Mouse (Mus musculus): ENCODE measurements at regions not wholly inside any gene's neighbourhood (a gene's known extent, or its start where the extent isn't known, plus 50 kb on each side); places are given as distances from the start of the nearest gene placed in this dataset.

DNA sequence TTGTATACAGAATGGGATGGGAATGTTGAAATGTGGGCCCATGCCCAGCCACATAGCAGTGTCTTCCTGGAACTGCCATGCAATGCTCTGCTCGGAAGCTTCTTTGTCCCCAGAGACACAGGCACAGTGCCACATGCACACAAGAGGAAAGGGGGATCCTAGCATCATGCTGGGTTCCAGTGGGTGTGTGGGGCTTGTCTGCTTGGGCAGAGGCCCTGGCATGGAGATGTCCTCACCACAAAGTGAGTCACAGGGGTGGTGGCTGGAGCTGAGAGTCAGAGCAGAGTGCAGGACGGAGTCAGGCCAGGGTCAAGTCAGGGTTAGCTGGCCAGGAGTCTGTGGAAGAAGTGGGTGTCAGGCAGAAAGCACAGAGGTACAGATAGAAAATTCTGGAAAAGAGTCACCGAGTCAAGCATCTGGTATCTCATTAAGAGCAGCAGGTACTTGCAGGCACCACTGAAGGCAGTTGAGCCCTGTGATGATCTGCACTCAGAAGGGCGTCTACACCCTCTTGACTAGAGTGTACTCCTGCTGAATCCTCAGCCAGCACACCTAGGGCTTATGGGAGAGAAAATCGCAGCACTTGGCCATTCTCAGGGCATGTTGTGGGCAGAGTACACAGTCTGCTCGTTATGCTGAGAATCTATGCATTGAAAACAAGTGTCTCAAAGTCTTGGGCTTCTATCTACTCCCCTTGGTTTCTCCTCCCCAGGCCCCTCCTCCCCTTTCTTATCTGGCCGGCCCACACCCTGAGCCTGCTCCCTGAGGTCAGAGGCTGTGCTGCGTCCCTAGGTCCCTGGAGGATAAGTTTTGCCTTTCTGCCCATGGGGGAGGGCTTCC lies 85.3 kb downstream of the Ackr3 start:
- in situ Hi-C loops (cut with MboI, MseI), result no loop called here

DNA sequence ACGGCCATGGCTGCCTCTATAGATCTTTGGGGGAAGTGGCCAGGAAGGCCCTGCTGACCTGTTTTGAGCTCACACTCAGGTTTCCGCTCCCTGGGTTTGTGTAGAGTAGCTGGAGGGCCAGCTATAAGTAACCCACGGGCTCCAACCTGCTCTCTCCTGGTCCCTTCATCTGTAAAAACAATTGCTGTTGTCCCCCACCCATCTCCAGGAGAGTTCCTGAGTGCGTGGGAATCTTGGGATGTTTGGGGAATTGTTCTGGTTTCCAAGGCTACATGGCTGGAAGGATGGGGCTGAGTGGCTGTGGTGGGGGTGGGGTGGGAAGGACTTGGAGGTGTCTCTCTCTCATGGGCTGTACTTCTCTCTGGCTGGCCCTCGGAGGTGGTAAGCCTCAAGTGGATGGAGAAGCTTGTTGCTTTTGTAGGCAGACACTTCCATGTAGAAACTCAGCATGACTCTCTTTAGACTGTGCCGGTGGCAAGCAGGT lies 86.0 kb downstream of the Ackr3 start:
- in situ Hi-C loops (cut with MboI, MseI), result no loop called here

DNA sequence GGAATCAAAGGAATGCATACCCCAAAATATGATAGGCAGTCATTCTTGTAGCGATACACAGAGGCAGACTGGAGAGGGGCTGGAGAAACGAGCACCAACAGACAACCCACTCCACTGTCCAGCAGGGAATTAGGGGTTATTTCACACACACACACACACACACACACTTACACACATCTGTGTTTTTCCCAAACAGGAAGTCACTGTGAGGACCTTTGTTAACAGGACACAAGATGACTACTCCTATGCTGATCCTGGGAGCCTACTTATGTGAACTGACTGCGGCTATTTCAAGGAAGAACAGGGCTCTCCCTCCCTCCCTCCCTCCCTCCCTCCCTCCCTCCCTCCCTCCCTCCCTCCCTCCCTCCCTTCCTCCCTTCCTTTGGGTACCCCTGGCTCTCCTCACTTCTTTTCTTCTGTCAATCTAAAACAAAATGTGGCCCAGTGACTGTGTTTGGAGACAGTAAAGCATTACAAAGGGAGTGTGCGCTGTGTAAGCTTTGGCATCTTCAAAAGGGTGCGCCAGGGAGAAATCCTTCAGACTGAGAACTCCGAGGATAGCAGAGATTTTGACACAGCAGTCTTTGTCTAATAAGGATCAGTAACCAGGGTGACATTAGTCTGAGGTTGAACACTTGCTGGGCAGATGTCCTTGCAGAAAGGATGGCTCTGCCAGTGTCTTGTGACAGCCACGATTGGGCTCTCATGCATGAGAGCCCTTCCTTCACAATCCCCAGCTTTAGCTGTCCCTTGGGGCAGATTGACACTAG lies 86.8 kb downstream of the Ackr3 start:
- in situ Hi-C loops (cut with MboI, MseI), result no loop called here

DNA sequence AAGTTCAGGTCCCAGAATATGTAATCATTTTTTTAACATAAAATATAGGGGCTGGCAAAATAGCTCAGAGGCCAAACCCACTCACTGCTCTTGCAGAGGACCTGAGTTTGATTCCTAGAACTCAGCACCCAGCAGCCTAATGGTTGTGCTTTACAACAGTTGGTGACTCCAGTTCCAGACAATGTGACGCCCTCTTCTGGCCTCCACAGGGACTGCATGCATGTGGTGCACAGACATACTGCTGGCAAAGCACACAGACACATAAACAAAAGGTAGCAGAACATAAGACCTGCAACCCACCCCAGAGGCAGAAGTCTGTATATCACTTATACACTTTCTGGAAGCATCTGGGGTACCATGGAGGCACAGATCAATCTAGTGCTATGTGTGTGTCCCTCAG lies 87.5 kb downstream of the Ackr3 start:
- in situ Hi-C loops (cut with MboI, MseI), result no loop called here

DNA sequence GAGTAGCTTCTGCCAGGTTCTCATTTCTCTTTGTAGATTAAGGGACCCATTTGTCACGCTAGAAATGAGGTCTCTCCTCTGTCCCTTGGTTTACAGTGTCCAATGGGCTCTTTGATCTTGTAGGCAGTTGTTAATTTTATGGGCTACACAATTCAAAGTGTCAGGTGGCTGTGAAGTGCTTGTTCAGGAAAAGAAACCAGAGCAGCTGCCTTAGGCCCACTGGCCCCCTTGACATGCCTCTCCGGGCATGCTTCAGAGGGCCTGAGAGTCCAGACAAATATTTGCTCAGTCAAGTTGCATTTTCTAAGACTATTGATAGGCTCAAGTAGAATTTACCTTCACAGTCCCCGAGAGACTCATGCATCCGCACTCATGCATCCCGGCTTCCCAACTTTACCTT lies 94.0 kb downstream of the Ackr3 start:
- in situ Hi-C loops (cut with MboI, MseI), result no loop called here

DNA sequence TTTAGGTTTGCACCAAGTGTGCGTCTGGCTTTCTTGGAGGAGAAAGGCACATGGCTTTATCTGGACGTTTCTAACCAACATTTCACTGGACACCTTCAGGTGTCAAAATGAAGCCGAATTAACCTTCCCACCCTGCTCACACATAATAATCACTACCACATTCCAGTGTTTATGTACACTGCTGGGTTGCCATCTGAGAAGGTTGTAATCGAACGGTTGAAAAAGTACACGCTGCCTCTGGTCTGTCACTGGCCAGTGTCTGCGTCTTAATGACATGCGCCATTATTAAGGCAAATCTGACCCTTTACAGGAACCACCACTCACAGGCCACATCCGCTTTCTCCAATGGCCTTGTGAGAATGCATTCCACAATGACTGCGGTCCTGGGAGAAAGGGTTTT lies 96.4 kb downstream of the Ackr3 start:
- in situ Hi-C loops (cut with MboI, MseI), result no loop called here

DNA sequence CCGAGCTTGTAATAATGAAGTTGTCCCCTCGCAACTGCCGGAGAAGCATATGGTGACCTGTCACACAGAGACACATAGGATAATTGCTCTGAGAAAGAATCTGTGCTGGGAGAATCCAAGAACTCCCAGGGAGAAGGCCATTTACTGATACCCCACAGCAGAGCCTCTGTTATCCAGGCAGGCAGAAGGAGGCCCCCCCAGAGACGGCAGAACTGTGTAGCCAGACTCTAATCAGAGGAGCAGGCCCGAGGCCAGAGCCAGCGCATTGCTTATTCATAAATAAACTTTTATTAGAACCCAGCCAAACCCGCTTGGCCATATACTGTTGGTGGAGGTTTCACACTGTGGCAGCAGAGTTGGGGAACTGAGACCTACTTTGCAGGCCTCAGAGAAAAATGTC lies 100.6 kb downstream of the Ackr3 start:
- in situ Hi-C loops (cut with MboI, MseI), result no loop called here

DNA sequence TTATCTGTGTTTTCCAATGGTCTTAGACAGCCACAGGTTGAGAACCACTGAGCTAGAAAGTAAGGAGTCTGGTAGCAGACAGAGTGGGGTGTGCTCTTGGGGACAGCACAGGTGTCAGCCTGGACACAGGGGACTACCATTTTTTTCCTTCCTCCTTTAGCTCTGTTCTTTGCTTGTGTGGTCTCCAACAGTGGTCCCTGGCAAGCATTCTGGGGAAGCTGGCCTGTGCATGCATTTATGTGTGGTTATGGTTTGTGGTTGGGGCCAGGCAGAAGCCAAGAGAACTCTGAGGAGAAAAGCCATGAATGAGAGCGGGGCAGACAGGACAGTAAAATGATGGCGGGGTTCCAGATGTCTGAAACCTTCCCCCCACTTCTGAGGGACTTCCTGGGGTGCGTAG lies 107.2 kb downstream of the Ackr3 start:
- in situ Hi-C loops (cut with MboI, MseI), result no loop called here

DNA sequence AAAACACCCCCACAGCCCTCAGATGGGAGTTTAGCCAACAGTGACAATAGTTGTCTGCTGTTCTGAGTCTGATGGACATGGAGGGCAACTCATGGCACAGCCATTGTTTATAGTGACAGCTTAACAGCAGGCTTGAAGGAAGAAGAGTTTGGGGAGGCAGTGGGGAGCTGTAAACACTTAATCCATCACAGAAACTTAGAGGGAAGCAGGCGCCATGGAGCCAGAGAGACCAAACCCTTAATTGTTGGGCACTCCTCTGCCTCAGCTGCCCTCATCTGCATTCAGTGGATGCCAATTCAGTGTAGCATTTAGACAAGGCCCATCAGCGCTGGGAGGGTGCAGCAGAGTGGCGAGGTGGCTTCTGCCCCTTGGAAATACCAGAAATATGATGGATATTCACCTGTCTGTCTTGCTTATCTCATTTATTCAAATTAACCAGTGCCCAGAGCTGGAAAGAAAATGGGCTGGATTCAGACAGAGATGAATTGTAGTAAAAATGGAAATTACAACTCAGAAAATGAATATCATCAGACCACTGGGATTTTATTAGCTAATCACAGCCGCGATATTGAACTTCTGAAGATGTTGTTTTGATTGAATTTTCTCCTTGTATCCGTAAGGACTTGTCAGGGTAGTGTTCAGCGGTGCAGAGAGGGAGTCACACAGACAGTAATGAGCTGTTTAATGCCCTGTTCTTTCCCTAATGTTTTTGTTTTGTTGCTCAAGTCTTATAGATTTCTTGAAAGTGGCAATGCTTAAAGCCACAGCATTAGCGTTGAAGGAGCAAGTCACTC lies 108.1 kb downstream of the Ackr3 start:
- in situ Hi-C loops (cut with MboI, MseI), result no loop called here

DNA sequence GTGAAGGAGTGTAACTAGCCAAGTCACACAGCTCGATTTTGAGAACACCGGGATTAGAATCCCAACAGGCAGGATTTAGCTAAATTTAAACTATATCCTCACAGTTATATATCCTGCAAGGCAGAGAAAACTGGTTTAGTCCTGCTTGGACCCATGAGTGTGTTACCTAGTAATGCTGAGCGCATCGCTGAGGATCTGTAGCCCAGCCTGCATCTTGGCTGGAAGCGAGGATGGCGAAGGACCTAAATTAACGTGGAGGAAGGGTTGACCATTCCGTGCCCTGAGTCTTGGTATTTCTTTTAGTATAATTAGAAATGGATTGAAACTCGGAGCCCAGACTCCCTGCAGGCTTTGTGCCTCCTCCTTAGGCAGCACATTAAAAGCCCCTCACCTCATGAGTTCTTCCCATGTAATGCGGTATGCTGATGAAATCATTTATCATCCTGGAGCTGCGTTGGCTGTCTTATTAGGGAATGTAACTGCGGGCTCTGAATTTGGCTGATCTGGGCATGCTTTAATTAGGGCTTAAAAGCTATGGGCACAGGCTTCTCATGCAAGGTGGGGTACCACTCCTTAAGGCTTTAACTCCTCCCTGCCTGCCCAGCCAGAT lies 110.1 kb downstream of the Ackr3 start:
- in situ Hi-C loops (cut with MboI, MseI), result no loop called here

DNA sequence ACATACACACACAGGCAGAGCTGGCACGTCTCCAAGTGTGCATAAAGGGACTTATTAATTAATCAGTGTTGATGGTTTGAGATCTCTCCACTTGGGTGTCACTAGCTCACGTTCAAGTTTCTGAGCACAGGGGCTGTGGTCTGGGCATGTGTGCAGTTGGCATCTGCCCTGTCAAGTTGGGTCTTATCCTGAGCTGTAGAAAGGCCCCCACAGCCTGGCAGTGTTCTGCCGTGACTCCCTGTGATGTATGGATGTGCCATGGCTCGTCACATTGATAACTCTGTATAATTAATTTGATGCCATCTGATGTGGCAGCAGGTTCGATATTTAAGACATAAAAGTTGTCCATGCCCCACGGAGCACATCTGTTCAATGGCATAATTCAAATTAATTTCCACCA lies 114.1 kb downstream of the Ackr3 start:
- in situ Hi-C loops (cut with MboI, MseI), result no loop called here

DNA sequence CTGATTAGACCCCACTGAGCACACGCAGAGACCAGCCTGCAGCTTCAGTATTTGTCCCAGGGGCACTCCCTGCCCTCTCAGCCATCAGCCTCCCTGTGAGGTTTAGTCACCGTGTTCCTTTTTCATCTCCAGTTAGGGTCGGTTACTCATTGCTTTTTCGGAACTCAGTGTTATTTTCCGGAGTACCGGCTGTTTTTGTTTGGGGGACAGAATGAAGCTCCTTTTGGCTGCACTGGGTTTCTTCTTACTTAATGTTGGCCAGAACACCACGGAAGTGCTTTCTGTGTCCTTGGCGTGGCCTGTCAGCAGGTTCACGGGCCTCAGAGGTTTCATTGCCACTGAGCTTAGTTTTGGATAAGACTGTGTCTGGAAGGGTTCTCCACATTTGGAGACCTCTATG lies 114.7 kb downstream of the Ackr3 start:
- in situ Hi-C loops (cut with MboI, MseI), result no loop called here

DNA sequence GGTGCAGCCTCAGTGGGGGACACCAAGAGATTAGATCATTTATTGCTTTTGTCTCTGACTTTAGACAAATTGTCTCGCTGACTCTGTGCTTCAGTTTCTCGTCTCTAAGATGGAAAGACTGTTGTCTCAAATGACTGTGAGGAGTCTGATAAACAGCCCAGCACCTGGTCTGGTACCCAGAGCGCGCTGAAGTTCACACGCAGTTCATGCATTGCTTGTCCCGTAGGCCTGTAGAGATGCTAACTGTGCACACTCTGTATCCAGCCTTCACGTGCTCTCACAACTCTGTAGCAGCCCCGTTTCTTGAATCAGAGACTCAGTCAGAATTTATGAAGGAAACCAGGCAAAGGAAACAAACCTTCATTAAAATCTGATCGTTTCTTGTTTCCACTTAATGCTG lies 116.7 kb downstream of the Ackr3 start:
- in situ Hi-C loops (cut with MboI, MseI), result no loop called here

DNA sequence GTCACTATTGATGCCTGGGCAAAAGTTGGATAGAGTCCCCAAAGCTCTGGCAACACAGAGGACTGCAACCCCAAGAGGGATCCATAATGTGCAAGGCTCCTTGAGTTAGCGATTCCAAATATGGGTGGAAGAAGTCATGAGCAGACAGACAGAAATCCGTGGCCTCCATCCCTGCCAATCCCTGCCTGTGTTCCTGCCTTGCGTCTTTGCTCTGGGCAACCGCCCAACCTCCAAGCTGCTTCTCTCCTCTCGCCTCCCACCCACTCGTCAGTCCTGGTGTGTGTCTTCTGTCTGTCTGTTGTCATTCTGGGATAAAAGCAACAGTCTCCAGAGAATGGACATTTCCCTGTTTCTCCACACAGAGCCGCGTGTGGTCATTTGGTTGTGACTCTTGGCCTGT lies 117.7 kb downstream of the Ackr3 start:
- in situ Hi-C loops (cut with MboI, MseI), result no loop called here

DNA sequence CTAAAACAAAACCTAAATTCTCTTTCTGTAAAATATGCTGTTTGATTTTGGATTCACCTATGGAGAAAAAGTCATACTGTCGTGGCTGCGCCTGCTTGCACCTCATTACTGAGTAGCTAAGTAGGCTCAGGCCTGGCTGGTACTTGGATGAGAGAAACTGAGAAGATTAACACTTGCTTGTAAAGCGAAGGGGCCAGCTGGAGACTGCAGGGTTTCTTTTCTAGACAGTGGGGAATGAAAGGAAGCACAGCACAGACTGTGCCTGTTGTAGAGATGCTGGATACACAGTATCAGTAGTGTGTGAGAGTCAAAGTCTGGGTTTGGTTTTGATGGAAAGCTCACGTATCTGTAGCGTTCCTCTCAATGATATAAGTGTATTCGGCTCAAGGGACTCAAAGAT lies 123.5 kb downstream of the Ackr3 start:
- in situ Hi-C loops (cut with MboI, MseI), result no loop called here

DNA sequence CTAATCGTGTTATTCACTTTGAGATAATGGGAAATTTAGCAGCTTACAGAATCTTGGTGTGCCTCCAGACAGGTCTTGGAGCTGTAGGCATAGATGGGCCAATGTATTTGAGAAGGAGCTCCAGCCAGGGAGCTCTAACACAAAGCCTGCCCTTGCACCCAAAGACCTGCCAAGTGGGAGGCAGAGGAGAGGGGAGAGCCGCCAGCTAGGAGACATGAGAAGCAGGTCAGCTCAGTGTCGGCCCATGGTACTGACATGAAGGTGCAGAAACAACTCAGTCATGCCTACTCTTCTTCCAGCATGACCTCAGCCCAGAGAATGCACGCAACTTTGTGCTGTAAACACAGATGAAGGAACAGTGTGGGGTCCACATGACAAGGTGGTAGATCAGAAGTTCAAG lies 128.8 kb downstream of the Ackr3 start:
- in situ Hi-C loops (cut with MboI, MseI), result no loop called here

DNA sequence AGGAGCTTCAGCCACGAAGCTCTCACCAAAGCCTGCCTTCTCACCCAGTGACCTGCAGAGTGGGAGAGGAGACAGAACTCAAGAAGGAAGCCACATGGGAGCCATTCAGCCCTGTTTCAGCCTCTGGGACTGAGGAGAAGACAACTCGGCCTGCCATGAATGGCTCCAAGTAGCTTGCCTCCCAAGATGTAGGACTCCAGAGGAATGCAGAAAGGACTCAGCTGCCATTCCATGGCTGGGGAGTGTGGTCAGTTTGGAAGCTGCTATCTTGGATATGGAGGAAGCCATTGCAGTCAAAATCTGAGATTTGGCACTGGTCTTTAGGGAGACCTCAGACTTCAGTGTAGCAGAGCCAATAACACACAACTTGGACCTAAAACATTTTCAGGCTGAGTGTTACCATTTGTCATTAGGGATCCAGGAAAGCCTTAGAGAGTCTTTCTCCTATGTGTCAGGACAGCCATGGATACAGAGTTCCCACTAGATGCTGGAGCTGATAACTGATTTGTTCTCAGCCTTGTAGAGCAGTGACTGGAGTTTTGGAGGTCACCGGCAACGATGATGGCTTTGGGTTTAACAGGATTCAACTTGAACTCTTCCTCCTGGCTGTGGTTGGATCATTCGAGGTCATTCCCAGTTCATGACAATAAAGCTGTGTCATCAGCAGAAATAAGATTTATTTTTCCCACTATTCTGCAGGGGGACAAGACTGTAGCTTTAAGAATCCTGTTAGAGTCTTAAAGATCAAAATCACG lies 130.1 kb downstream of the Ackr3 start:
- in situ Hi-C loops (cut with MboI, MseI), result no loop called here

DNA sequence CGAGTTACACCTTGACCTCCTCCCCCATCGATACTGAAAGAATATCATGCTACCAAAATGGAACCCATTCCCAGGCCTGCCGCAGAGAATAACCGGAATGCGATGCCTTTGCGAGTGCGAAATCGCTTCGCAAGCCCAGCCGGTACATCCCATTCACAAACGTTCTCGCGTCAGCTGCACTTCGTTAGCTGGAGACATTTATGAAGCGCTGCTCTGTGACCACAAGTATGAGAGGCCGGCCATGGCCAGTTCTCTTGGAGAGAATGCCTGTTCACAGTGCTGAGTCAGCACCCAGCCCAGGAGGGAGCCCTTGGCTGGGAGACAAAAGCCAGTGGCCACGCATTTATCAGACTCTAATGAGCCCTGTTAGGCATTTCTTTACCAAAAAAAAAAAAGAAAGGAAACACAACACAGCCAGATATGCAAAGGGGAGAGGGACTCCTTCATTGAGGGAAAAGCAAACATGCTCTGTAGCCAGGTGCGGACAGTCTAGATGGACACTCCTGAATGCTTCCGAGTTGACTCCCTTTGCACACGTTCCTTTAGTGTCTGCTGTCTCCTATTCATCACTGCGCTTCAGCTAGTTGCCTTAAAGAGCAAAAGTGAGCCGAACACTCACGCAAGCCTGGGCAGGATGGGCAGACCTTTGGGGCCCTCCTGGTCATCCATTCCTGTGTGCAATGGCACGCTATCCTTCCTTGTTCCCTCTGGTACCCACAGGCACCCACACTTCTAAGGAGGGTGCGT lies 131.4 kb downstream of the Ackr3 start:
- in situ Hi-C loops (cut with MboI, MseI), result no loop called here

DNA sequence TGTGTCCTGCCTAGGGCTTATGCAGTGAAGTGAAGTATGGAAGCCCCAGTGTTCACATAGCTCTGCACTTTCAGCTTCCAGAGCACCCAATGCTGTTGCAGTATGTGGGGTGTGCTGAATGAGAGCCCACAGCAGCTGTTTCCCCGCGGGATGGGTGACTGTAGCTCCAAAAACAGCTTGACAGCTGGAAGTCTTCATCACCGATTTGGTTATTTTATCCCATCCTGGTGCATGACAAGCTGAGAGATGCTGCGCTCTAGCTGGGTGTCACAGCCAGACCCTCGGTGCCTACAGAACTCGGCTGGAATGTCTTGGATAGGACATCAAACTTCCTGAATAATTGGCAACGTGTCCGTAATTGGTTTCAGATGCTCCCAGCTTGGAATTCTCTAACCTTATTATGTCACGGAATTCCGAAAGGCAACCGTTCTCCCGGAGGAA lies 134.1 kb downstream of the Ackr3 start:
- in situ Hi-C loops (cut with MboI, MseI), result no loop called here

DNA sequence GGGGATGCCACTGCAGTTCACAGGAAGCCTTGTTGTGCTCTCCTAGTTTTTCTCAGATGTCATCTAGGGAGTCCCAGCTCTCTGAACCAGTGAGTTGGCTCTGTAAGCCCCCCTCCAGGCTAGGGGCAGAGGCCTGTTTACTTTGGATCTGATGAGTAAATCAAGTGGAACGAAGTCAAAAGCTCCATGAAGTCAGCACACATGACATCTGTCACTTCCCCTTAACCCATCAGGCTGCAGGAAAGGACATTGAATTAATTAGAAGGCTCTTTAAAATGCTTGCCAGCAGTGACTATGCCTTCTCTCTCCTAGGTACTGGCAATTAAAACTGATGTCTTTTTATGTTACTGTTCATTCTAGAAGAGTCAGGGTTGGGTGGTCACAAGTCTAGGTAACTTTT lies 138.6 kb downstream of the Ackr3 start:
- in situ Hi-C loops (cut with MboI, MseI), result no loop called here
